Mouse (Mus musculus): ENCODE measurements around the gene Nfatc2ip. TPM values are rescaled to one million over a fixed set of nuclear protein-coding genes. Genes with fewer than 3 reads are reported as not detected.

The Nfatc2ip gene
- total RNA-seq, 2 experiments from 2014 or later, result 14.9 to 18.9 TPM

Other genes with a start within 250 kb of the Nfatc2ip start
- 147 and 182 TPM in 2 replicates for gene Xpo6, start 196.2 kb downstream of the Nfatc2ip start, total RNA-seq (2014; fragmentation: Nextera tagmentation)
- gene Xpo6, start 196.2 kb downstream of the Nfatc2ip start, total RNA-seq (2017), result 40.3 and 77.8 TPM in 2 replicates
- 6.6 and 7.0 TPM in 2 replicates for gene Sbk1, start 124.1 kb downstream of the Nfatc2ip start, total RNA-seq (2014; fragmentation: Nextera tagmentation)
- gene Sbk1, start 124.1 kb downstream of the Nfatc2ip start, total RNA-seq (2017), result 2.9 and 5.2 TPM in 2 replicates
- 17.3 and 28.3 TPM in 2 replicates for gene Lat, start 27.2 kb downstream of the Nfatc2ip start, total RNA-seq (2014; fragmentation: Nextera tagmentation)
- gene Lat, start 27.2 kb downstream of the Nfatc2ip start, total RNA-seq (2017), result 9.3 and 11.0 TPM in 2 replicates
- 24.7 and 30.7 TPM in 2 replicates for gene Spns1, start 19.3 kb downstream of the Nfatc2ip start, total RNA-seq (2014; fragmentation: Nextera tagmentation)
- 5.2 and 8.3 TPM in 2 replicates for gene Spns1, start 19.3 kb downstream of the Nfatc2ip start, total RNA-seq (2017)
- 1.7 and 16.4 TPM in 2 replicates for gene Cd19, start 18.2 kb upstream of the Nfatc2ip start, total RNA-seq (2014; fragmentation: Nextera tagmentation)
- gene Cd19, start 18.2 kb upstream of the Nfatc2ip start, total RNA-seq (2017), result 0.28 TPM in 1 of 2 replicates, not detected in the other
- 10.2 and 13.9 TPM in 2 replicates for gene Rabep2, start 32.0 kb upstream of the Nfatc2ip start, total RNA-seq (2014; fragmentation: Nextera tagmentation)
- gene Rabep2, start 32.0 kb upstream of the Nfatc2ip start, total RNA-seq (2017), result 11.5 and 14.0 TPM in 2 replicates
- gene Atp2a1, start 66.4 kb upstream of the Nfatc2ip start, total RNA-seq (2014; fragmentation: Nextera tagmentation), result 2.3 TPM in 1 of 2 replicates, not detected in the other
- gene Atp2a1, start 66.4 kb upstream of the Nfatc2ip start, total RNA-seq (2017), result 0.15 and 0.61 TPM in 2 replicates
- 24.8 and 49.2 TPM in 2 replicates for gene Sh2b1, start 78.7 kb upstream of the Nfatc2ip start, total RNA-seq (2014; fragmentation: Nextera tagmentation)
- 11.7 and 11.9 TPM in 2 replicates for gene Sh2b1, start 78.7 kb upstream of the Nfatc2ip start, total RNA-seq (2017)
- gene Tufm, start 90.6 kb upstream of the Nfatc2ip start, total RNA-seq (2014; fragmentation: Nextera tagmentation), result 128 and 168 TPM in 2 replicates
- gene Tufm, start 90.6 kb upstream of the Nfatc2ip start, total RNA-seq (2017), result 92.9 and 141 TPM in 2 replicates
- gene Atxn2l, start 106.7 kb upstream of the Nfatc2ip start, total RNA-seq (2014; fragmentation: Nextera tagmentation), result 162 and 199 TPM in 2 replicates
- 28.4 and 42.7 TPM in 2 replicates for gene Atxn2l, start 106.7 kb upstream of the Nfatc2ip start, total RNA-seq (2017)
- 193 and 244 TPM in 2 replicates for gene Eif3c, start 169.7 kb upstream of the Nfatc2ip start, total RNA-seq (2014; fragmentation: Nextera tagmentation)
- gene Eif3c, start 169.7 kb upstream of the Nfatc2ip start, total RNA-seq (2017), result 286 and 298 TPM in 2 replicates
- gene Apobr, start 188.2 kb upstream of the Nfatc2ip start, total RNA-seq (2014; fragmentation: Nextera tagmentation), result 0.79 and 2.4 TPM in 2 replicates
- 0.89 and 2.4 TPM in 2 replicates for gene Apobr, start 188.2 kb upstream of the Nfatc2ip start, total RNA-seq (2017)
- 24.5 and 43.7 TPM in 2 replicates for gene Cln3, start 189.1 kb upstream of the Nfatc2ip start, total RNA-seq (2014; fragmentation: Nextera tagmentation)
- 3.8 and 9.8 TPM in 2 replicates for gene Cln3, start 189.1 kb upstream of the Nfatc2ip start, total RNA-seq (2017)
- not detected in 2 replicates for gene Il27, start 198.2 kb upstream of the Nfatc2ip start, total RNA-seq (2014; fragmentation: Nextera tagmentation)
- not detected in 2 replicates for gene Il27, start 198.2 kb upstream of the Nfatc2ip start, total RNA-seq (2017)
- gene Nupr1, start 234.1 kb upstream of the Nfatc2ip start, total RNA-seq (2014; fragmentation: Nextera tagmentation), result 6.3 TPM in 1 of 2 replicates, not detected in the other
- 2.7 and 9.9 TPM in 2 replicates for gene Nupr1, start 234.1 kb upstream of the Nfatc2ip start, total RNA-seq (2017)

Measured in megakaryocyte-erythroid progenitor cell, adult 5-6 weeks (primary cell).